Mouse (Mus musculus): ENCODE data around the gene Zdhhc14. TPM values are rescaled to one million over a fixed set of nuclear protein-coding genes. Genes with fewer than 3 reads are reported as not detected.

Zdhhc14 gene
- 2.0 TPM in 2 replicates for polyA plus RNA-seq (2014; fragmentation: Nextera tagmentation; extraction: Ambion mirVana)

- no peaks in the 10 kb centered on the region for H3K9me3 ChIP-seq (ENCODE audit: control insufficient read depth, low read length)
- peaks cover 12% of the 10 kb centered on the region for H3K27me3 ChIP-seq (ENCODE audit: control insufficient read depth, insufficient read depth, low read length)
- under 1% methylated on average over 68 of the region's 70 CpGs for WGBS
- peak within 1 kb of the TSS; percentile 65 for H3K4me3 ChIP-seq (ENCODE audit: low read depth, low read length)
- peak; percentile 90 for ATAC-seq (ENCODE audit: low FRiP score)
- H3K27ac ChIP-seq (ENCODE audit: low read depth, low read length) = peak within 1 kb of the TSS; percentile 93
- DNase-seq (ENCODE audit: low spot score, missing footprints) = peak; percentile 98
- peaks cover 7% of the 10 kb centered on the region for H3K4me1 ChIP-seq (ENCODE audit: control insufficient read depth, insufficient read depth, low read length)
- H3K36me3 ChIP-seq (ENCODE audit: control insufficient read depth, insufficient read depth, low read length) = no peaks in the 10 kb centered on the region
- H3K4me2 ChIP-seq = peak within 1 kb of the TSS; percentile 99
- H3K9ac ChIP-seq (ENCODE audit: low read length) = peak within 1 kb of the TSS; percentile 82
These were observed at the start of gene Zdhhc14 for GRCm38 (mm10) chr17:5491801-5492745. TSS of gene Zdhhc14 (plus strand) at chr17:5492557.

GRCm38 (mm10) chr17:5443260-5443659, 49.1 kb upstream of the Zdhhc14 start:
- H3K9me3 ChIP-seq (ENCODE audit: control insufficient read depth, low read length) = no peaks in the 10 kb centered on the region
- 77% methylated on average over 3 of the region's 3 CpGs for WGBS
- H3K4me1 ChIP-seq (ENCODE audit: control insufficient read depth, insufficient read depth, low read length) = no peaks in the 10 kb centered on the region; the same call in 1 of the 2 replicates
- no peak overlapping the region for H3K27ac ChIP-seq (ENCODE audit: low read depth, low read length)
- H3K27me3 ChIP-seq (ENCODE audit: control insufficient read depth, insufficient read depth, low read length) = no peaks in the 10 kb centered on the region
- H3K9ac ChIP-seq (ENCODE audit: low read length) = no peak overlapping the region
- H3K36me3 ChIP-seq (ENCODE audit: control insufficient read depth, insufficient read depth, low read length) = no peaks in the 10 kb centered on the region
- DNase-seq (ENCODE audit: low spot score, missing footprints) (no peak), ATAC-seq (ENCODE audit: low FRiP score) (no peak)
- H3K4me2 ChIP-seq = no peak overlapping the region
- no peak overlapping the region for H3K4me3 ChIP-seq (ENCODE audit: low read depth, low read length)

- DNase-seq (ENCODE audit: low spot score, missing footprints) (no peak), ATAC-seq (ENCODE audit: low FRiP score) (no peak)
- 79% methylated on average over 5 of the region's 5 CpGs for WGBS
- Histone ChIP-seq H3K9ac (ENCODE audit: low read length) (no peak overlapping the region), H3K4me1 (ENCODE audit: control insufficient read depth, insufficient read depth, low read length) (no peaks in the 10 kb centered on the region; the same call in 1 of the 2 replicates), H3K36me3 (ENCODE audit: control insufficient read depth, insufficient read depth, low read length) (no peaks in the 10 kb centered on the region), H3K27ac (ENCODE audit: low read depth, low read length) (no peak overlapping the region), H3K4me2 (no peak overlapping the region), H3K27me3 (ENCODE audit: control insufficient read depth, insufficient read depth, low read length) (no peaks in the 10 kb centered on the region), H3K9me3 (ENCODE audit: control insufficient read depth, low read length) (no peaks in the 10 kb centered on the region), H3K4me3 (ENCODE audit: low read depth, low read length) (no peak overlapping the region)
These were observed 48.6 kb upstream of the Zdhhc14 start for GRCm38 (mm10) chr17:5443751-5444150.

GRCm38 (mm10) chr17:5453657-5454056, 38.7 kb upstream of the Zdhhc14 start:
- 79% methylated on average over 4 of the region's 4 CpGs for WGBS
- Histone ChIP-seq H3K27ac (ENCODE audit: low read depth, low read length) (no peak overlapping the region), H3K36me3 (ENCODE audit: control insufficient read depth, insufficient read depth, low read length) (no peaks in the 10 kb centered on the region), H3K4me3 (ENCODE audit: low read depth, low read length) (no peak overlapping the region), H3K4me1 (ENCODE audit: control insufficient read depth, insufficient read depth, low read length) (no peaks in the 10 kb centered on the region), H3K9me3 (ENCODE audit: control insufficient read depth, low read length) (no peaks in the 10 kb centered on the region), H3K4me2 (no peak overlapping the region), H3K9ac (ENCODE audit: low read length) (no peak overlapping the region), H3K27me3 (ENCODE audit: control insufficient read depth, insufficient read depth, low read length) (no peaks in the 10 kb centered on the region)
- DNase-seq (ENCODE audit: low spot score, missing footprints) = no peak
- no peak for ATAC-seq (ENCODE audit: low FRiP score)

- ATAC-seq (ENCODE audit: low FRiP score) (no peak), DNase-seq (ENCODE audit: low spot score, missing footprints) (no peak)
- no peak overlapping the region for H3K27ac ChIP-seq (ENCODE audit: low read depth, low read length)
- no peaks in the 10 kb centered on the region for H3K36me3 ChIP-seq (ENCODE audit: control insufficient read depth, insufficient read depth, low read length)
- no peak overlapping the region for H3K4me3 ChIP-seq (ENCODE audit: low read depth, low read length)
- H3K4me1 ChIP-seq (ENCODE audit: control insufficient read depth, insufficient read depth, low read length) = no peaks in the 10 kb centered on the region
- 89% methylated on average over 2 of the region's 2 CpGs for WGBS
- H3K27me3 ChIP-seq (ENCODE audit: control insufficient read depth, insufficient read depth, low read length) = no peaks in the 10 kb centered on the region
- H3K9ac ChIP-seq (ENCODE audit: low read length) = no peak overlapping the region
- no peaks in the 10 kb centered on the region for H3K9me3 ChIP-seq (ENCODE audit: control insufficient read depth, low read length)
- H3K4me2 ChIP-seq = no peak overlapping the region
These were observed 28.4 kb upstream of the Zdhhc14 start for GRCm38 (mm10) chr17:5463912-5464311.

GRCm38 (mm10) chr17:5466736-5467135, 25.6 kb upstream of the Zdhhc14 start:
- DNase-seq (ENCODE audit: low spot score, missing footprints) (no peak), ATAC-seq (ENCODE audit: low FRiP score) (no peak)
- H3K27me3 ChIP-seq (ENCODE audit: control insufficient read depth, insufficient read depth, low read length) = no peaks in the 10 kb centered on the region
- 82% methylated on average over 8 of the region's 8 CpGs for WGBS
- H3K4me2 ChIP-seq = no peak overlapping the region
- no peak overlapping the region for H3K9ac ChIP-seq (ENCODE audit: low read length)
- no peaks in the 10 kb centered on the region for H3K4me1 ChIP-seq (ENCODE audit: control insufficient read depth, insufficient read depth, low read length)
- no peak overlapping the region for H3K27ac ChIP-seq (ENCODE audit: low read depth, low read length)
- no peaks in the 10 kb centered on the region for H3K36me3 ChIP-seq (ENCODE audit: control insufficient read depth, insufficient read depth, low read length)
- no peak overlapping the region for H3K4me3 ChIP-seq (ENCODE audit: low read depth, low read length)
- no peaks in the 10 kb centered on the region for H3K9me3 ChIP-seq (ENCODE audit: control insufficient read depth, low read length)

- Histone ChIP-seq H3K9ac (ENCODE audit: low read length) (no peak overlapping the region), H3K4me1 (ENCODE audit: control insufficient read depth, insufficient read depth, low read length) (no peaks in the 10 kb centered on the region), H3K9me3 (ENCODE audit: control insufficient read depth, low read length) (no peaks in the 10 kb centered on the region), H3K4me2 (no peak overlapping the region), H3K36me3 (ENCODE audit: control insufficient read depth, insufficient read depth, low read length) (no peaks in the 10 kb centered on the region), H3K27ac (ENCODE audit: low read depth, low read length) (no peak overlapping the region), H3K27me3 (ENCODE audit: control insufficient read depth, insufficient read depth, low read length) (no peaks in the 10 kb centered on the region), H3K4me3 (ENCODE audit: low read depth, low read length) (no peak overlapping the region)
- no peak for ATAC-seq (ENCODE audit: low FRiP score)
- 55% methylated on average over 4 of the region's 4 CpGs for WGBS
- DNase-seq (ENCODE audit: low spot score, missing footprints) = no peak
These were observed 25.2 kb upstream of the Zdhhc14 start for GRCm38 (mm10) chr17:5467177-5467576.

GRCm38 (mm10) chr17:5472268-5472667, 20.1 kb upstream of the Zdhhc14 start:
- H3K36me3 ChIP-seq (ENCODE audit: control insufficient read depth, insufficient read depth, low read length) = no peaks in the 10 kb centered on the region
- H3K9me3 ChIP-seq (ENCODE audit: control insufficient read depth, low read length) = no peaks in the 10 kb centered on the region
- ATAC-seq (ENCODE audit: low FRiP score) = no peak
- WGBS = 41% methylated on average over 3 of the region's 3 CpGs
- no peak overlapping the region for H3K4me2 ChIP-seq
- H3K4me1 ChIP-seq (ENCODE audit: control insufficient read depth, insufficient read depth, low read length) = no peaks in the 10 kb centered on the region
- no peaks in the 10 kb centered on the region for H3K27me3 ChIP-seq (ENCODE audit: control insufficient read depth, insufficient read depth, low read length)
- H3K9ac ChIP-seq (ENCODE audit: low read length) = no peak overlapping the region
- no peak for DNase-seq (ENCODE audit: low spot score, missing footprints)
- H3K27ac ChIP-seq (ENCODE audit: low read depth, low read length) = no peak overlapping the region
- no peak overlapping the region for H3K4me3 ChIP-seq (ENCODE audit: low read depth, low read length)

- no peaks in the 10 kb centered on the region for H3K9me3 ChIP-seq (ENCODE audit: control insufficient read depth, low read length)
- WGBS = 68% methylated on average over 14 of the region's 14 CpGs
- no peaks in the 10 kb centered on the region for H3K4me1 ChIP-seq (ENCODE audit: control insufficient read depth, insufficient read depth, low read length)
- H3K27me3 ChIP-seq (ENCODE audit: control insufficient read depth, insufficient read depth, low read length) = no peaks in the 10 kb centered on the region
- H3K4me2 ChIP-seq = no peak overlapping the region
- no peak overlapping the region for H3K9ac ChIP-seq (ENCODE audit: low read length)
- ATAC-seq (ENCODE audit: low FRiP score) = no peak
- no peak for DNase-seq (ENCODE audit: low spot score, missing footprints)
- H3K36me3 ChIP-seq (ENCODE audit: control insufficient read depth, insufficient read depth, low read length) = no peaks in the 10 kb centered on the region
- no peak overlapping the region for H3K27ac ChIP-seq (ENCODE audit: low read depth, low read length)
- H3K4me3 ChIP-seq (ENCODE audit: low read depth, low read length) = no peak overlapping the region
These were observed 16.2 kb upstream of the Zdhhc14 start for GRCm38 (mm10) chr17:5475960-5476725.
